Mouse (Mus musculus) olfactory bulb, adult 2 months (tissue): ENCODE data around the gene Map4k3.

Experiments
- CTCF ChIP-seq: fragments of 200-500 bp; IDR thresholded peaks from 2 replicates; pipeline ENCODE4 v1.5.1; 2012; ENCODE audit warnings: low read depth, mild to moderate bottlenecking, low read length, moderate library complexity; ENCODE audit not compliant: insufficient read depth
- POLR2A ChIP-seq: fragments of 200-500 bp; IDR thresholded peaks from 2 replicates; pipeline ENCODE4 v1.6.1; 2012; ENCODE audit warnings: mild to moderate bottlenecking, low read depth, low read length, moderate library complexity; ENCODE audit not compliant: insufficient read depth

DNA sequence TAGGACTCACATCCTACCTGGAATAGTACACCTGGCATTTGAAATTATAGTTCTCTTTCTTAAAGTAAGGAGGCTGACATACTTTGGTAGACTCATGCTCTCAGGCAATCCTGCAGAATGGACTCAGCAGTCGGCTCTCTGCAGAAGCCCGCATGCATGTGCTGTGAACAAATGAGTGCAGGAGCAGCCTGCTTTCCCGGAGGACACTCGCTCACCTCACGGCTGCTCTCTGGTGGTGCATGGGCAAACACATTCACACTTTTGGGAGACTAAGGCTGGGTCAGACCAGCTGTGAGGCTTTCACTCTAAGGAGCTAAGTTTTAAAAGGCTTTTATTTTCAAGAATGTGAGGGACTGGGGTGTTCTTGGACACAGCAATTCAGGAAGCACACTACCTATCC, 109.4 kb downstream of the Map4k3 start:
- TF ChIP-seq CTCF (no peak), POLR2A (no peak)
